Mouse (Mus musculus): ENCODE results near the gene Zfp935.
"Not testable (repeated sequence)": the region's sequence is repeated elsewhere in the genome, so short reads cannot be mapped to it uniquely, and the experiment has no call there.

Zfp935 gene

DNA sequence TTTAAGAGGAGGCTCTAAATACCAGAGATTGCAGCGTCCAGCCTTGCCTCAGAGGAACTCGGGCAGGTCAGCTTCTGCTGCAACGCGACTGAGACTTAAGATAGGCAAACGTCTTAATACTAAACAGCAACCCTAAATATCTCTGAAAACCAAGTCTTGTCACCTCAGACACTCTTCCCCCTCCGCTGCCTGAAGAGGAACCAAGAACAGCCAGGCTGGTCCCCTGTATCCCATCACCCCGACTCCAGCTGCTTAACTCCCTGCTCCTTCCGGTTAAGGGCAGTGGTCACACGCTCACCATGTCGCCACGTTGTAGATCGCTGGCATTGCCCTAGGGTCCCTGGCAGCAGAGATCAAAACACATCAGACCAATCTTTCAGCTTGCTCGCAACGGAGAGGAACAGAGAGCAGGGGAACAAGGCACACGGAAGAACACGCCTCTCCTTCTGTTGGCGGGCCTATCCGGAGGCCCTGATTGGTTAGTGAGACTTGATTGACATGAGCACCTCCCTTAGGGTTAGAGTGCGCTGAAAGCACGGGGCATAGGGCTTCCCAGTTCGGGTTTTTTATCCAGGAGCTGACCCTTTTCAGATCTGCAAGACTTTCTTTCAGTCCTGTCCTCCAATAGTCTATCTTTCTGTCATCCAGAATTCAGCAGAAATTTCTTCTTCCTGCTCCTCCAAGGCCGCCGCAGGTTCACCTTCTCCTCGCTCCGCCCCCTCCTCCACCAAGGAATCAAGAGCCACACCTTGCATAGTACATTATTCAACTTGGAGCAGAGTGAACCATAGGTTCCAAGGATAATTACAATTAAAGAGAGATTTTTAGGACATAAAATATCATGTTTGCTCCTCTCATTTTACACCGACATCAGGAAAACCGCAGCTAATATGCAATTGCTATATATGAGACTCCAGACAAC, at the start of gene Zfp935:
Zfp935 (minus strand) TSS at position 323 of the 922 bp plus-strand sequence.
- DNase-seq (ENCODE audit: low read depth, low spot score): peak; percentile 16

DNA sequence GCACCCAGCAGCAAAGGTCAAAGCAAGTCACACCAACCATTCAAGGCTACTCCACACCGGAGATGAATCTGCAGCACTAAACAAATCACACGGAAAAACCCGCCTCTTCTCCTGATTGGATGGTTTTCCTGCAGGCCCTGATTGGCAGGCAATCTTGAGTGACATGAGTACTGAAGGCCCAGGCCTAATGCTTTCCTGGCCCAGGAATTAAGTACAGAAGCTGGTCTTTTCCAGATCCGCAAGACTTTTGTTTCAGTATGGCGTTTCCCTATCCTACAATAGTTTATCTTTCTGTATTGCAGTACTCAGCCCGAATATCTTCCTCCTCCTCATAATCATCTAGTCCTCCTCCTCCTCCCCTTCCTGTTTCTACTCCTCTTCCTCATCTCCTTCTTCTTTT, 12.8 kb upstream of the Zfp935 start, which contains the start of gene Zfp934:
Zfp934 (minus strand) TSS at position 101 of the 400 bp plus-strand sequence.
- DNase-seq (ENCODE audit: low read depth, low spot score): not testable (repeated sequence)

GRCm38 (mm10) chr13:62561696-62562095, 3.4 kb upstream of the Zfp935 start:
- not testable (repeated sequence) for DNase-seq (ENCODE audit: low read depth, low spot score)

DNA sequence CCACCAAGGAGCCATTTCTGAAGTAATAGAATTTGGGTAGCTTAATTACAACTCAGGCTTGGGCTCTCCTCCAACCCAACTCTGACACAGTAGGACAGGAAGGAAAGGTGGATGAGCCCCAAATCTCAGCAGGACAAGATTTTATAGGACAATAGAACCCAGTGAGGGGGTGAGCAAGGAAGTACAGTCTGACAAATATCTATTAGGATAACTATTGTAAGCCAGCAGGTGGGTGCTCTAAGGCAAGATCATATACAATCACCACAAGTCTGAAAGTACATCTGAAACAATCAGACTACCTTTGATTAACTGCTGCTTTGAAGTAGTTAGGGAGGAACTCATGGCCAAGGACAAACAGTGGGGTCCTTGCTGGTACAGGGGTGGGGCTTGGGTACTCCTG, 28.2 kb downstream of the Zfp935 start:
- DNase-seq (ENCODE audit: low read depth, low spot score): not testable (repeated sequence)

DNA sequence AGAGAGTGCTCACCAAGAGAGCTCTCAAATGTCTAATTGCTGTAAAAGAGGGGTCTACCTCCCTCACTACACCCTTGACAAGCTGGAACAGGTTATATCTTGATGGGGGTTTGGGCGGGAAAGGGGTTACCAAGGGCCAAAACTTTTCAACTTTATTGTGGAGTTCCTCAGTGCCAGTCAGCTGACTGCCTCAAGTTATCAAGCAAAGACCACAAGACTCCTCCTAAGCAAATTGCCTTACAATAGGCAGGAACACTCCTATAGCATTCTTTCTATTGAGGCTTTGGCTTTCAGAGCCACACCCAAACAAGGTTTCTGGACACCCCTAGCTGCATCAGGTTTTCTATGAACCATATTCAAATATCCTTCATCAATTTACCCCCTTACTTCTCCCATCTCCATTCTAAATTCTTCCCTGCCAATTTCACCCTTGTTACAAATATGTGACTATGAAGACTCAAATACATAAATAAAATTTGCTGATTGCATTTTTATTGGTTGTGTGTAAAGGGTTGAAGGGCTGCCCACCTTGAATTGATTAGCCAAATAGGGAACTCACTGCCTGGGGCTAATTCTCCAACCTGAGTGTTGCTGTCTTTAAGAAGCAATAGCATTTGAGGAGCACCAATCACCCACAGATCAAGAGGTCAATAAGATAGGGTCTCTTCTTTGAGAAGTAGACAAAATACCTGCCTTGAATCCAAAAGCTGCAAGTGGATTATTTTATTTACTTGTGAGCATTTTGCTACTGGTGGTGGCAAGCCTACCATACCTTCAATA, 47.5 kb downstream of the Zfp935 start:
- DNase-seq (ENCODE audit: low read depth, low spot score): not testable (repeated sequence)

DNA sequence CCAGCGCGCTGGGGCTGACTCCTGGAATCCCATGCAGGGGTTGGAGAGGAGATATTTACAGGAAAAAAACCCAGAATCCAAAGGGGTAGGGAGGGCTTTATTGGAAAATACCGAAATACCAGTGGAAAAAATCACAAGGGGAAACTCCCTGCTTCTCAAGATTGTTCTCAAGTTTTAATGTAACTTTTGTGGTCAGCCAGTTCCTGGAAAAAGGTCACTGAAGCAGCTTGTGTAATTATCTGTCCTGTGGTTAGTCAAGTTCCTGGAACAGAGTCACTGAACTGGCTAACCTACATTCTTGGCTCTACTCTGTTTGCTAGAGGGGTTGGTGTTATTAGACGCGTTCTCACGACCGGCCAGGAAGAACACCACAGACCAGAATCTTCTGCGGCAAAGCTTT, 85.7 kb downstream of the Zfp935 start:
- not testable (repeated sequence) for DNase-seq (ENCODE audit: low read depth, low spot score)

DNA sequence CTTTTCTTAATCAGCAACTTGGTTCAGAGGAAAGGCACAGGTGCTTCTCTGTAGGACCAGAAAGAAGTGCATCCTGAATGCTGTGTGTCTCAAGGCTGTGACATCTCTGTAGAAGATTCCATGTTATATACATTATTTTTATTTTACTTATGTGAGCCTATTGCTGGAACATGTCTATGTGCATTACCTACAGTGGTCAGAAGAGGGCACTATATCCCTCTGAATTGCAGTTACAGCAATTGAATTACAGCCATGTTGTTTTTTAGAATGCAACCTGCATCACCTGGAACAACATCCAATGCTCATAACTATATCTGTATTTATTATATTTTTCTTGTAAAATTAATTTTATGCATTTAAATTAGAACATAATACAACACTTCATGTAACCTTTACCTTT, 88.4 kb downstream of the Zfp935 start:
- peak; percentile 70 for DNase-seq (ENCODE audit: low read depth, low spot score)

- DNase-seq (ENCODE audit: low read depth, low spot score): peak; percentile 89
Observed at GRCm38 (mm10) chr13:62466424-62467334, 91.6 kb downstream of the Zfp935 start, which contains the start of gene Gm49359. Gene Gm49359, minus strand, starts transcription at chr13:62466832.
